Mouse (Mus musculus): ENCODE measurements around the gene Castor1. TPM values are rescaled to one million over a fixed set of nuclear protein-coding genes. Genes with fewer than 3 reads are reported as not detected.
A peak's percentile ranks its signal among the peaks of the same experiment; 100 is the strongest.

Castor1 gene
- polyA plus RNA-seq, 1 experiment from 2014 or later, result 6.3 TPM

GRCm38 (mm10) chr11:4267202-4267578 lies 49.2 kb downstream of the Castor1 start:
- no peak for ATAC-seq (ENCODE audit: borderline replicate concordance, extremely low read depth, low FRiP score, low TSS enrichment)
- Histone ChIP-seq H3K4me1 (peaks cover 43% of the 10 kb centered on the region), H3K36me3 (no peaks in the 10 kb centered on the region), H3K4me3 (peak overlapping the region; percentile 55), H3K9me3 (no peaks in the 10 kb centered on the region), H3K27ac (no peak overlapping the region), H3K27me3 (peaks cover 62% of the 10 kb centered on the region), H3K4me2 (peak overlapping the region; percentile 79), H3K9ac (peak overlapping the region; percentile 52; the same call in 1 of the 2 replicates)
- WGBS, result 1% methylated on average over 13 of the region's 13 CpGs

DNA sequence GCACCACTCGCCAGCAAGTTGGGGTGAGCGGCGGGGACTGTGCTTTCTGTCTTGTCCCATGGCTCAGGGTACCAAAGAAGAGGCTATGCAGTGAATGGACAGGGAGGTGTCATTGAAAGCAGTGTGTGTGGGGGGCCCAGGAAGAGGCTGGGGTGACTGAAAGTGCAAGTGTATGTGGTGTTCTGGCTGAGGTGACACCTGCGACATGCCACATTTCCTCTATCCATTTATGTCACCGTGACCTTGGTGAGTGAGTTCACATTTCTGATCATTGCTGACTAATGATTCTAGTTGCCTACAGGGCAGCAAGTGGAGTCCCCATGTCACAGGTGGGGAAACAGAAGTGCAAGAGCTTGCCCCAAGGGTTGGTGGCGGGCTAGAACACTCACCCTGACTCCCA lies 50.5 kb downstream of the Castor1 start:
- Histone ChIP-seq H3K9ac (no peak overlapping the region), H3K27me3 (peaks cover 62% of the 10 kb centered on the region)
- 81% methylated on average over 6 of the region's 6 CpGs for WGBS

GRCm38 (mm10) chr11:4270744-4271459 lies 52.9 kb downstream of the Castor1 start:
- no peak overlapping the region for H3K27ac ChIP-seq
- H3K36me3 ChIP-seq, result no peaks in the 10 kb centered on the region
- 30% methylated on average over 20 of the region's 20 CpGs for WGBS
- peaks cover 42% of the 10 kb centered on the region for H3K27me3 ChIP-seq
- H3K4me1 ChIP-seq, result peaks cover 19% of the 10 kb centered on the region
- H3K9ac ChIP-seq, result no peak overlapping the region
- H3K4me2 ChIP-seq, result no peak overlapping the region
- no peak overlapping the region for H3K4me3 ChIP-seq
- H3K9me3 ChIP-seq, result no peaks in the 10 kb centered on the region
- peak; percentile 44; the same call in 1 of the 2 replicates for ATAC-seq (ENCODE audit: borderline replicate concordance, extremely low read depth, low FRiP score, low TSS enrichment)

More for the DNA sequence above, 50.5 kb downstream of the Castor1 start:
- Histone ChIP-seq H3K27ac (no peak overlapping the region), H3K36me3 (no peaks in the 10 kb centered on the region), H3K9me3 (no peaks in the 10 kb centered on the region), H3K4me3 (no peak overlapping the region), H3K4me2 (no peak overlapping the region), H3K4me1 (peaks cover 30% of the 10 kb centered on the region)
- ATAC-seq (ENCODE audit: borderline replicate concordance, extremely low read depth, low FRiP score, low TSS enrichment), result no peak

DNA sequence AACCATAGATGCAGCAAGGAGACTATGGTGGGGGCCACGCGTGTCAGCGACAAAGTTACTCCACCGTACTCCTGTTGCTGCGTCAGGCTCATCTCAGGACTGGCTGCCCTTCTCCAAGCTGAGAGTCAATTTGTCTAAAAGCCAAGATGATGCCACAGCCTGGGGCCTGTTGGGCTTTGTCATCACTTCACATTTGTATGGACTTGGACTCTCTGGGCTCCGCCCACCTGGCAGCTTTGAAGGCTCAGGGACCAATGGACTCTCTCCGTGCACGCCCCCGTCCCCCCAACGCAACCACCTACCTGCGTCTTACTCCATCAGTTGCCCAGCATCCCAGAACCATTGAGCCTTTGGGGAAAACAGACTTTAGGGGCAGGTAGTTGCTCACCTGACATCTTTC lies 53.5 kb downstream of the Castor1 start:
- H3K36me3 ChIP-seq, result no peaks in the 10 kb centered on the region
- no peak for ATAC-seq (ENCODE audit: borderline replicate concordance, extremely low read depth, low FRiP score, low TSS enrichment)
- H3K4me2 ChIP-seq, result no peak overlapping the region
- H3K27me3 ChIP-seq, result peaks cover 37% of the 10 kb centered on the region
- H3K27ac ChIP-seq, result no peak overlapping the region
- H3K4me1 ChIP-seq, result peaks cover 24% of the 10 kb centered on the region
- H3K9me3 ChIP-seq, result no peaks in the 10 kb centered on the region
- 78% methylated on average over 11 of the region's 11 CpGs for WGBS
- no peak overlapping the region for H3K9ac ChIP-seq
- H3K4me3 ChIP-seq, result no peak overlapping the region

Other genes with a start within 250 kb of the Castor1 start
- 0.18 and 0.21 TPM in 2 replicates for gene 4930556J24Rik, start 241.4 kb upstream of the Castor1 start, polyA plus RNA-seq (2015; fragmentation: Nextera tagmentation; extraction: Ambion mirVana)
- 7.9 and 9.0 TPM in 2 replicates for gene Gal3st1, start 234.6 kb upstream of the Castor1 start, polyA plus RNA-seq (2015; fragmentation: Nextera tagmentation; extraction: Ambion mirVana)
- 9.8 and 12.7 TPM in 2 replicates for gene Sec14l4, start 186.8 kb upstream of the Castor1 start, polyA plus RNA-seq (2015; fragmentation: Nextera tagmentation; extraction: Ambion mirVana)
- 17.3 and 19.9 TPM in 2 replicates for gene Sec14l3, start 153.4 kb upstream of the Castor1 start, polyA plus RNA-seq (2015; fragmentation: Nextera tagmentation; extraction: Ambion mirVana)
- 9.9 and 11.4 TPM in 2 replicates for gene Mtfp1, start 122.8 kb upstream of the Castor1 start, polyA plus RNA-seq (2015; fragmentation: Nextera tagmentation; extraction: Ambion mirVana)
- 2.2 and 3.0 TPM in 2 replicates for gene Sec14l2, start 94.8 kb upstream of the Castor1 start, polyA plus RNA-seq (2015; fragmentation: Nextera tagmentation; extraction: Ambion mirVana)
- 33.1 and 34.2 TPM in 2 replicates for gene Rnf215, start 83.0 kb upstream of the Castor1 start, polyA plus RNA-seq (2015; fragmentation: Nextera tagmentation; extraction: Ambion mirVana)
- gene Ccdc157, start 57.9 kb upstream of the Castor1 start, polyA plus RNA-seq (2015; fragmentation: Nextera tagmentation; extraction: Ambion mirVana), result 8.9 and 9.5 TPM in 2 replicates
- 44.8 and 45.8 TPM in 2 replicates for gene Sf3a1, start 57.9 kb upstream of the Castor1 start, polyA plus RNA-seq (2015; fragmentation: Nextera tagmentation; extraction: Ambion mirVana)
- 32.3 and 34.2 TPM in 2 replicates for gene Tbc1d10a, start 31.4 kb upstream of the Castor1 start, polyA plus RNA-seq (2015; fragmentation: Nextera tagmentation; extraction: Ambion mirVana)
- 0.09 and 0.22 TPM in 2 replicates for gene Osm, start 18.2 kb downstream of the Castor1 start, polyA plus RNA-seq (2015; fragmentation: Nextera tagmentation; extraction: Ambion mirVana)
- 0.19 and 0.32 TPM in 2 replicates for gene Lif, start 39.3 kb downstream of the Castor1 start, polyA plus RNA-seq (2015; fragmentation: Nextera tagmentation; extraction: Ambion mirVana)
- gene Hormad2, start 222.9 kb downstream of the Castor1 start, polyA plus RNA-seq (2015; fragmentation: Nextera tagmentation; extraction: Ambion mirVana), result 0.20 and 0.22 TPM in 2 replicates